Mouse (Mus musculus): ENCODE measurements around the gene Fndc3c1.

DNA sequence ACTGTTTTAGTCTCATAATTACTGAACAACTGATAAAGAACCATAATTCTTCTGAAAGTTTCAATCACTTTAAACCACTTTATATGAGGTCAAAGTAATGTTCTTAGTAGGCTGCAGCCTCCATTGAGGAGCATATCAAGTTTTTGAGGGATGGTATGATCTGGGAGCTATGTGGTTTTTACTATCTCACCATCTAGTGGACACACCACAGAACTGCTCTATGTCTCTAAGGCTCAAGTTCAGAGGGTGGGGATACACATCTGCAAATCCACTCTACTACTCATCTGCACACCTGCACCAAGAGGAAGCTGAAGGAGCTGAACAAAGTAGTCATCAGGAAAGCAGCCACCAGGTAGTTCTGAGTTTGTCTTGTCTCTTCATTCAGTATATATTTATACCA is 104.6 kb downstream of the Fndc3c1 start:
- TF ChIP-seq CTCF (IDR thresholded peaks at IDR 0.05; ENCODE audit: control insufficient read depth, insufficient read depth, low read length), result no peak
- no peak for TF ChIP-seq POLR2A (IDR thresholded peaks at IDR 0.05; ENCODE audit: borderline replicate concordance, control insufficient read depth, low read depth, low read length)
